Mouse (Mus musculus): ENCODE results near the gene Nrxn3. TPM values are rescaled to one million over a fixed set of nuclear protein-coding genes. Genes with fewer than 3 reads are reported as not detected.
A peak's percentile ranks its signal among the peaks of the same experiment; 100 is the strongest.

Gene Nrxn3
- polyA plus RNA-seq, 1 experiment from 2014 or later: 1.6 TPM

GRCm38 (mm10) chr12:89377687-89378086, 655.0 kb downstream of the Nrxn3 start:
- Histone ChIP-seq H3K9me3 (no peaks in the 10 kb centered on the region), H3K4me2 (no peak overlapping the region), H3K4me1 (peaks cover 6% of the 10 kb centered on the region; the same call in 1 of the 2 replicates), H3K27me3 (replicated peaks) (no peaks in the 10 kb centered on the region), H3K27ac (replicated peaks) (no peak overlapping the region), H3K4me3 (no peak overlapping the region), H3K36me3 (no peaks in the 10 kb centered on the region), H3K9ac (no peak overlapping the region)
- WGBS: 79% methylated on average over 2 of the region's 2 CpGs
- ATAC-seq (ENCODE audit: extremely low read depth, insufficient number of reproducible peaks, low FRiP score, low TSS enrichment): no peak

- 16% methylated on average over 3 of the region's 3 CpGs for WGBS
- Histone ChIP-seq H3K4me3 (no peak overlapping the region), H3K9ac (no peak overlapping the region), H3K27me3 (replicated peaks) (no peaks in the 10 kb centered on the region), H3K4me2 (no peak overlapping the region), H3K27ac (replicated peaks) (no peak overlapping the region), H3K4me1 (no peaks in the 10 kb centered on the region), H3K36me3 (no peaks in the 10 kb centered on the region), H3K9me3 (no peaks in the 10 kb centered on the region)
- no peak for ATAC-seq (ENCODE audit: extremely low read depth, insufficient number of reproducible peaks, low FRiP score, low TSS enrichment)
Measured at GRCm38 (mm10) chr12:89383254-89383653, 660.6 kb downstream of the Nrxn3 start.

DNA sequence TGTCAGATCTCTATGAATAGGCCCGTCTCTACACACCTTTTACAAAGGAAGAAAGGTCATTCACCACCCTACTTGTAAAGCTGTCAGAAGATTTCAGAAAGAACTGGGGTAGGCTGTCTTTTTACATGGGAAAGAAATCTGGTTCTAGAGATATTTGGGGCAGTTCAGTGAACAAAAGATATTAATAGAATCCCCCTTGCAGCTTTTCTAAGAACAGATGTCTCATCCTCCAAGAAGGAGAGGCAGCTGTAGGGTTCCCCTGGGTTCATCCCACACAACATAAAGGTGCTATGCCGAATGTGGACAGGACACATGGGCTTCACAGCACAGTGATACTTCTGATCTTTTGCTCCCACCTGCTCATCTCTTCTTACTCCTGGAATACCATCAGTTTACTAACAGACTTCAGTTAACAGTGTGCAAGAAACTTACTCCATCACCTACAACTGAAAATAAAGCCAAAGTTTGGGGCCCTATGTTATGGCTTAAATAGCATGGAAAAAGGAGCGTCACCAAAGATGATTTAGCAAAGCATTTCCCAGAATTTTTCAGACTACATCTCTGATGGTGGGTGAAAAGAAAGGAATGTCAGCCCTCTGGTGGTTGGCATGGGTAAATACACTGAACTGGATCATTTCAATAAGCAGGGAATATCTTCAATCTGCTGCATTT, 672.6 kb downstream of the Nrxn3 start:
- Histone ChIP-seq H3K9me3 (no peaks in the 10 kb centered on the region), H3K36me3 (no peaks in the 10 kb centered on the region), H3K4me2 (no peak overlapping the region), H3K9ac (no peak overlapping the region), H3K4me1 (0 out of 2 replicates have a peak, but pooled peaks cover 3% of the 10 kb centered on the region), H3K4me3 (no peak overlapping the region), H3K27ac (replicated peaks) (no peak overlapping the region), H3K27me3 (replicated peaks) (no peaks in the 10 kb centered on the region)
- no peak for ATAC-seq (ENCODE audit: extremely low read depth, insufficient number of reproducible peaks, low FRiP score, low TSS enrichment)
- 41% methylated on average over 3 of the region's 3 CpGs for WGBS

DNA sequence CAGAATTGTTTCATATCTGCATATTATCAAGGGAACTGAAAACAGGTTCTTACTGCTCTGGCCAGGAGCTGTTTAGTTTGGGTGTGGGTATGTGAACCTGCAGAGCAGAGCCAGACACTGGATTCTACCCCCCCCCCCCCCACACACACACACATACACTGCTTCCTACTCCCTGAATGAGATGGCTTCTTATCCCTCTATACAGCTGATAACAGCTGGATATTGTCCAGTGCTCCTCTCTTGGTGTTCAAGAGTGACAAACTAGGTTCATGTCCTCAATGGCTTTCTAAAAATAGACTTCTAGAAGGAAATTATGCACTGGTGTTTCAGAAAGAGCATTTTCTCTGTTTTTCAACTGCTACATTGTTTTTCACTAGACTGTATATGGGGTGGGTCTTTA, 713.8 kb downstream of the Nrxn3 start:
- Histone ChIP-seq H3K4me2 (no peak overlapping the region), H3K27ac (replicated peaks) (peak overlapping the region; percentile 61), H3K27me3 (replicated peaks) (no peaks in the 10 kb centered on the region), H3K4me3 (no peak overlapping the region), H3K9ac (no peak overlapping the region), H3K9me3 (no peaks in the 10 kb centered on the region), H3K4me1 (peaks cover 21% of the 10 kb centered on the region), H3K36me3 (no peaks in the 10 kb centered on the region)
- no peak for ATAC-seq (ENCODE audit: extremely low read depth, insufficient number of reproducible peaks, low FRiP score, low TSS enrichment)

GRCm38 (mm10) chr12:89442323-89443038, 719.8 kb downstream of the Nrxn3 start:
- Histone ChIP-seq H3K9ac (no peak overlapping the region), H3K4me2 (no peak overlapping the region), H3K36me3 (no peaks in the 10 kb centered on the region), H3K4me3 (no peak overlapping the region), H3K4me1 (peaks cover 9% of the 10 kb centered on the region), H3K27ac (replicated peaks) (no peak overlapping the region), H3K9me3 (no peaks in the 10 kb centered on the region), H3K27me3 (replicated peaks) (no peaks in the 10 kb centered on the region)
- ATAC-seq (ENCODE audit: extremely low read depth, insufficient number of reproducible peaks, low FRiP score, low TSS enrichment): no peak
- 80% methylated on average over 2 of the region's 2 CpGs for WGBS

DNA sequence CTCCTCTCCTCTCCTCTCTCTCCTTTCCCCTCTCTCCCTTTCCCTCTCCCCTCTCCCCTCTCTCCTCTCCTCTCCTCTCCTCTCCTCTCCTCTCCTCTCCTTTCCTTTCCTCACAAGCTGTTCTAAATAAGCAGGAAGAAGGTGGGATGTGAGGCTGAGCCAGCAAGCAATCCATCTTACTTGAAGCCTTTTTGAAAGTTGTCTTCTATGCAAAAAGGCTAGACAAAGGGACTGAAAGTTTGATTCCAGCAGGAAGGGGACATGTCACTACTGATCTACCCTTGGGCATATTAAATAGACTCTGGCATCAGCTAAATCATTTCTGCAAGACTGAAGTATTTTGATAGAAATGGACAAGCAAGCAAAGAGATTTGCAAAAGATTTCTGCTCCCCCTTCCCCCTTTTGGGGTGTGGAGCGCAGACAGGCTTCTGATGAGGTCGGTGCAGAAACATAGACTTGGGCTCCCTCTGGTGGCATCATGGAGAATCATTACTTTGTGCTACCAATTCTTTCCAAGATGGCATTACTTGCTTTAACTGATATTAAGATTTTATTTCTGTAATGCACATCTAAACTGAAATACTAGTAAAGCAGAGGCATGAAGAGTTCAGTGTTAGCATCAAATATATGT, 728.1 kb downstream of the Nrxn3 start:
- ATAC-seq (ENCODE audit: extremely low read depth, insufficient number of reproducible peaks, low FRiP score, low TSS enrichment): no peak
- H3K9me3 ChIP-seq: no peaks in the 10 kb centered on the region
- no peak overlapping the region for H3K9ac ChIP-seq
- 0 out of 2 replicates have a peak, but pooled peaks cover 3% of the 10 kb centered on the region for H3K27me3 ChIP-seq (replicated peaks)
- WGBS: 4% methylated on average over 2 of the region's 2 CpGs
- H3K4me1 ChIP-seq: no peaks in the 10 kb centered on the region
- H3K4me3 ChIP-seq: no peak overlapping the region
- H3K4me2 ChIP-seq: no peak overlapping the region
- H3K36me3 ChIP-seq: no peaks in the 10 kb centered on the region
- no peak overlapping the region for H3K27ac ChIP-seq (replicated peaks)

DNA sequence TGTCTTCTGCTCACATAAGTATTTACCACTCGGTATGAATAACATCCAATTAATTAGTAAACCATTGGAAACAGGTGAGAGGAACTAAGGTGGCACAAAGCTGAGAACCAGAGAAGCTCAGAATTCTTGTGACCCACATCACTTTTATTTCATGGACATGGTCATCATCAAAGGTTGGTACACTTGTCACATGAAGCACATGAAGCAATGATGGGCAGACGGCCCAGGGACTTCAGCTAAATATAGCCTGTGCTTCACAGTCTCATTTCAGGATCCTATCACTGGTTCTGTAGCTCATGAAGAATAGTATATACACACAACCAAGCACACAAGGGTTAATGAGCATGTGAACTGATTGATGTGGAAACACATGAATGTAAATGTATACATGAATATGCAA, 747.5 kb downstream of the Nrxn3 start:
- Histone ChIP-seq H3K9ac (no peak overlapping the region), H3K4me2 (no peak overlapping the region), H3K4me1 (peaks cover 17% of the 10 kb centered on the region), H3K4me3 (no peak overlapping the region), H3K36me3 (no peaks in the 10 kb centered on the region), H3K9me3 (no peaks in the 10 kb centered on the region), H3K27ac (replicated peaks) (0 out of 2 replicates have a peak overlapping the region, but pooled peaks have one; percentile 20), H3K27me3 (replicated peaks) (no peaks in the 10 kb centered on the region)
- WGBS: 41% methylated on average over 2 of the region's 2 CpGs
- no peak for ATAC-seq (ENCODE audit: extremely low read depth, insufficient number of reproducible peaks, low FRiP score, low TSS enrichment)

DNA sequence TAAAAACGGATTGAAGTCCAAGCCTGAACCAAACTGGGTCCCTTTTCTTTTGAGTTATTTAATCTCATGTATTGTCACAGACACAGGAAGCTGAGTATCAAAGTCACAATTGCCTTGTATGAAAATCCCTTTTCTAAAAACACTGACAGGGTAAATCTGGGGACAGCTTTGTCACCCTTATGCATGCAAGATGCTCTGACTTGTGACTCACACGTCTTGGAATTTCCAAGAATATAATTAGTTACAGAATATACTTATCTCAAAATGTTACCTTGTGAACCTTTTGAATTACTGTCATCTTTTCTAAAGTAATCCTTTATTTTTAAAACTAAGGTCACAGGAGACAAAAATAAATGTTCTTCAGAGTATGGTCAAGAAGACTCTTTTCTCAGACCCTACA, 748.6 kb downstream of the Nrxn3 start:
- Histone ChIP-seq H3K36me3 (no peaks in the 10 kb centered on the region), H3K4me1 (peaks cover 17% of the 10 kb centered on the region), H3K27ac (replicated peaks) (no peak overlapping the region), H3K4me3 (no peak overlapping the region), H3K4me2 (no peak overlapping the region), H3K27me3 (replicated peaks) (no peaks in the 10 kb centered on the region), H3K9ac (no peak overlapping the region), H3K9me3 (no peaks in the 10 kb centered on the region)
- ATAC-seq (ENCODE audit: extremely low read depth, insufficient number of reproducible peaks, low FRiP score, low TSS enrichment): no peak
- 32% methylated on average over 2 of the region's 2 CpGs for WGBS

DNA sequence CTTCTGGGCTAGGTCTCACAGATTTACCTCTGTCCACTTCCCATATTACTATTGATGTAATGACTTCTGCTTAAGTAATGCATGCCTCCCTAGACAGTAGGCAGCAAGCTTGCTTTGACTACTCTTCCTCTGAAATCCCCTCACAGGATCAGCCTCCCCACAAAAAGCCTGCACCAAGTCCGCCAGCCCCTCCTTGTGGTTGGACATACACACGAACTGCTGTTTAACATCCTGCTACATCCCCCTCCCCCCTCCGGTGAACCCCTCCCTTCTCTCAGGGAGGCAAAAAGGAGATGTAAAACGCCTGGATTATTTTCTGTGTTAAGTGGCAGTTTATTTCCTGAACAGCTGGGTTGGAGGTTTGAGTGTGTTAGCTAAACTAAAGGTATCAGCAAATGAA, 749.2 kb downstream of the Nrxn3 start:
- WGBS: 41% methylated on average over 4 of the region's 4 CpGs
- Histone ChIP-seq H3K9me3 (no peaks in the 10 kb centered on the region), H3K4me2 (no peak overlapping the region), H3K9ac (no peak overlapping the region), H3K36me3 (no peaks in the 10 kb centered on the region), H3K4me1 (peaks cover 17% of the 10 kb centered on the region), H3K4me3 (no peak overlapping the region), H3K27me3 (replicated peaks) (no peaks in the 10 kb centered on the region), H3K27ac (replicated peaks) (no peak overlapping the region)
- ATAC-seq (ENCODE audit: extremely low read depth, insufficient number of reproducible peaks, low FRiP score, low TSS enrichment): no peak

- no peak overlapping the region for H3K9ac ChIP-seq
- ATAC-seq (ENCODE audit: extremely low read depth, insufficient number of reproducible peaks, low FRiP score, low TSS enrichment): no peak
- no peak overlapping the region for H3K27ac ChIP-seq (replicated peaks)
- peaks cover 3% of the 10 kb centered on the region; the same call in 1 of the 2 replicates for H3K4me1 ChIP-seq
- no peaks in the 10 kb centered on the region for H3K27me3 ChIP-seq (replicated peaks)
- no peaks in the 10 kb centered on the region for H3K36me3 ChIP-seq
- H3K9me3 ChIP-seq: no peaks in the 10 kb centered on the region
- no peak overlapping the region for H3K4me3 ChIP-seq
- WGBS: 22% methylated on average over 4 of the region's 4 CpGs
- no peak overlapping the region for H3K4me2 ChIP-seq
Measured at GRCm38 (mm10) chr12:89479096-89479495, 756.4 kb downstream of the Nrxn3 start.

- H3K4me1 ChIP-seq: no peaks in the 10 kb centered on the region
- H3K4me2 ChIP-seq: no peak overlapping the region
- no peaks in the 10 kb centered on the region for H3K36me3 ChIP-seq
- 24% methylated on average over 5 of the region's 5 CpGs for WGBS
- H3K9ac ChIP-seq: no peak overlapping the region
- no peaks in the 10 kb centered on the region for H3K27me3 ChIP-seq (replicated peaks)
- no peak overlapping the region for H3K4me3 ChIP-seq
- H3K27ac ChIP-seq (replicated peaks): no peak overlapping the region
- no peaks in the 10 kb centered on the region for H3K9me3 ChIP-seq
- ATAC-seq (ENCODE audit: extremely low read depth, insufficient number of reproducible peaks, low FRiP score, low TSS enrichment): no peak
Measured at GRCm38 (mm10) chr12:89482223-89482622, 759.5 kb downstream of the Nrxn3 start.
